Mouse (Mus musculus) G1E (cell line): Measurements from ENCODE around the gene Gm10203. TPM values are rescaled to one million over a fixed set of nuclear protein-coding genes. Genes with fewer than 3 reads are reported as not detected.

ENCODE experiments used
- ATAC-seq: 2 replicates; pipeline ENCODE4 v1.8.0; 2016; ENCODE audit warnings: mild to moderate bottlenecking; ENCODE audit not compliant: insufficient number of reproducible peaks, poor library complexity, low FRiP score, severe bottlenecking; ENCODE audit errors: extremely low read depth
- DNase-seq: peaks from one replicate; pipeline ENCODE4 v3.0.0; 2012; ENCODE audit warnings: low spot score
- H3K27me3 ChIP-seq: 2 replicates; pipeline ENCODE4 v1.6.1; 2012; ENCODE audit warnings: mild to moderate bottlenecking, low read length, inconsistent platforms; ENCODE audit not compliant: insufficient read depth
- H3K36me3 ChIP-seq: replicated peaks from 2 replicates; pipeline ENCODE3; 2012; ENCODE audit warnings: mild to moderate bottlenecking, inconsistent platforms
- H3K4me1 ChIP-seq: 2 replicates; pipeline ENCODE4 v1.6.1; 2012; ENCODE audit warnings: low read depth, low read length, inconsistent platforms, mixed read lengths; ENCODE audit not compliant: insufficient read depth
- H3K4me3 ChIP-seq: 2 replicates; pipeline ENCODE4 v1.5.1; 2012; ENCODE audit warnings: low read depth, mild to moderate bottlenecking, inconsistent platforms, low read length, moderate library complexity, mixed read lengths
- H3K9me3 ChIP-seq: replicated peaks from 2 replicates; pipeline ENCODE4 v1.6.1; 2012; ENCODE audit warnings: inconsistent platforms
- CTCF ChIP-seq: IDR thresholded peaks from 2 replicates; pipeline ENCODE4 v1.5.1; 2012; ENCODE audit warnings: low read depth, low read length, inconsistent platforms, mixed read lengths
- GATA1 ChIP-seq: IDR thresholded peaks from 2 replicates; pipeline ENCODE4 v1.6.1; 2012; ENCODE audit warnings: borderline replicate concordance, low read length, inconsistent platforms, mixed read lengths
- GATA2 ChIP-seq: IDR thresholded peaks from 2 replicates; pipeline ENCODE4 v1.6.1; 2012; ENCODE audit warnings: low read depth, low read length, inconsistent platforms, borderline replicate concordance
- POLR2AphosphoS5 ChIP-seq: IDR thresholded peaks from 2 replicates; pipeline ENCODE4 v1.6.1; 2012; ENCODE audit warnings: low read depth, low read length, inconsistent platforms; ENCODE audit not compliant: insufficient replicate concordance
- TAL1 ChIP-seq: conservative IDR thresholded peaks from 2 replicates; pipeline ENCODE4 v1.6.1; 2012; ENCODE audit warnings: low read depth, low read length, inconsistent platforms, mixed read lengths
- polyA plus RNA-seq: library from polyadenylated mRNA; stranded (reverse); fragments of >175 nt; gene quantifications from 2 replicates; pipeline ENCODE4 v1.2.3, GENCODE M21; 2012
- total RNA-seq, 2 experiments: library from RNA; stranded (forward) in 1 of 2; stranded (reverse) in 1 of 2; fragments of 200-1000 nt in 1 of 2; fragments of >200 nt in 1 of 2; fragmentation: Nextera tagmentation in 1 of 2; gene quantifications; 2 replicates each; pipeline ENCODE4 v1.2.3; 2014 to 2017

Gene Gm10203
- total and polyA plus RNA-seq, 3 experiments, result not detected

- peaks cover 51% of the 10 kb centered on the region for H3K36me3 ChIP-seq
- ATAC-seq (no peak), DNase-seq (no peak)
- H3K4me3 ChIP-seq, result no peak overlapping the region
- H3K27me3 ChIP-seq, result no peaks in the 10 kb centered on the region
- no peaks in the 10 kb centered on the region for H3K9me3 ChIP-seq
- TF ChIP-seq TAL1 (no peak), GATA2 (no peak)
- peaks cover 45% of the 10 kb centered on the region for H3K4me1 ChIP-seq
These were observed 15.2 kb downstream of the Gm10203 start for GRCm38 (mm10) chr6:149145143-149145542.

- no peaks in the 10 kb centered on the region for H3K27me3 ChIP-seq
- TF ChIP-seq GATA1 (no peak), TAL1 (no peak), POLR2AphosphoS5 (no peak)
- ATAC-seq, result no peak
- H3K4me1 ChIP-seq, result peaks cover 29% of the 10 kb centered on the region
- DNase-seq, result no peak
- no peak overlapping the region for H3K4me3 ChIP-seq
- H3K36me3 ChIP-seq, result peaks cover 59% of the 10 kb centered on the region
- no peaks in the 10 kb centered on the region for H3K9me3 ChIP-seq
These were observed 18.7 kb downstream of the Gm10203 start for GRCm38 (mm10) chr6:149148436-149149229.

GRCm38 (mm10) chr6:149152119-149152518 lies 22.1 kb downstream of the Gm10203 start:
- H3K4me1 ChIP-seq, result peaks cover 17% of the 10 kb centered on the region
- peaks cover 47% of the 10 kb centered on the region for H3K36me3 ChIP-seq
- DNase-seq, result no peak

GRCm38 (mm10) chr6:149153473-149154115 lies 23.6 kb downstream of the Gm10203 start:
- Histone ChIP-seq H3K9me3 (no peaks in the 10 kb centered on the region), H3K4me1 (peaks cover 14% of the 10 kb centered on the region; the same call in 1 of the 2 replicates), H3K27me3 (no peaks in the 10 kb centered on the region), H3K36me3 (peaks cover 45% of the 10 kb centered on the region), H3K4me3 (no peak overlapping the region)
- DNase-seq (no peak), ATAC-seq (no peak)
- no peak for TF ChIP-seq POLR2AphosphoS5
- no peak for TF ChIP-seq TAL1
- TF ChIP-seq GATA2, result no peak
- no peak for TF ChIP-seq GATA1
- TF ChIP-seq CTCF, result no peak

More at GRCm38 (mm10) chr6:149152119-149152518, 22.1 kb downstream of the Gm10203 start:
- peak; percentile 75 for ATAC-seq
- H3K4me3 ChIP-seq, result no peak overlapping the region
- TF ChIP-seq GATA2 (no peak), GATA1 (no peak)
- H3K9me3 ChIP-seq, result no peaks in the 10 kb centered on the region
- no peaks in the 10 kb centered on the region for H3K27me3 ChIP-seq

- no peak for ATAC-seq
- Histone ChIP-seq H3K4me3 (no peak overlapping the region), H3K9me3 (no peaks in the 10 kb centered on the region), H3K27me3 (no peaks in the 10 kb centered on the region), H3K4me1 (peaks cover 10% of the 10 kb centered on the region; the same call in 1 of the 2 replicates), H3K36me3 (peaks cover 44% of the 10 kb centered on the region)
- TF ChIP-seq TAL1, result no peak
- no peak for TF ChIP-seq GATA2
- TF ChIP-seq GATA1, result no peak
- no peak for TF ChIP-seq POLR2AphosphoS5
- TF ChIP-seq CTCF, result no peak
- DNase-seq, result no peak
These were observed 24.4 kb downstream of the Gm10203 start for GRCm38 (mm10) chr6:149154116-149155030.
